Mouse (Mus musculus) kidney, adult 18-20 months (tissue): ENCODE results near the gene Sept9.

Experiments used
- DNase-seq: peaks from one replicate; pipeline ENCODE4 v3.0.0; 2021

Gene Sept9

GRCm38 (mm10) chr11:117199282-117200175 lies at the start of gene Sept9:
Gene Sept9 (plus strand): TSS chr11:117199661.
- peak; percentile 78 for DNase-seq

DNA sequence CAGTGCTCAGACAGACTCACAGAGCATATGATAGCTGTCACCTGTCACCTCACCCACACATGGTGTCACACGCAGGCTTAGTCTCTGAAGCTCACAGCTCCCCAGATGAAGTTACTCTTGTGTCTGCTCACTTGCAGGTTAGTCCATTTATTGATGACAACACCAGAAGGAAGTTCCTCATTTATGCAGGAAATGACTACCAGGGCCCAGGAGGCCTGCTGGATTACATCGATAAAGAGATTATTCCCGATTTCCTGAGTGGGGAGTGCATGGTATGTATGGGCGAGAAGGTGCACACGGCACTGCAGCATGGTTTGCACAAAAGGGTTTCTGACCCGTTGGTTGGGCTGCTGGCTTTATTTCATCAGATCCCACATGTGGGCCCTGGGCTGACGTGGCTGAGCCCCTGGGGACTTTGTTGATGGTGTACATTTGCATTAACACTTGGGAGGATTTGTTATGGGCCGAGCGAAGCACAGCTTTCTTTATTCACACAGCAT lies 48.9 kb upstream of the Sept9 start:
- DNase-seq, result no peak

DNA sequence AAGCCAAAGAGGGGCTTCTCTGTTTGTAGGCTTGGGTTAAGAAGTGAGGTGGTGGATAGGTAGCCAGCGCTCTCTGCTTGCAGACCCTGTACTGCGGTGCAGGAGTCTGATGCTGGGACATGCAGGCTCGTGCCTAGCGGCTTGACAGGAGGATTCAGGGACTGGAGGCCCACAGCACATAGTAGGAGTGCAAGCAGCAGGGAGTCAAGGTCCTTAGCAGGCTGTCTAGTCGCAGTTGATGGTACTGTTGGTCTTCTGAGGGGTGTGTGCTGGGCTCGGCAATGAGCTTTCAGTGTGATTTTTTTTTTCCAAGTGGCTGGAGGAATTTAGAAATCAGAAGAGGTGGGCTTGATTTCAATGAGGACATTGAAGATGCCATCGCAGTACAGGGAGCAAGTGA lies 48.0 kb upstream of the Sept9 start:
- DNase-seq, result no peak

- no peak for DNase-seq
Observed at GRCm38 (mm10) chr11:117152541-117152940, 46.9 kb upstream of the Sept9 start.

DNA sequence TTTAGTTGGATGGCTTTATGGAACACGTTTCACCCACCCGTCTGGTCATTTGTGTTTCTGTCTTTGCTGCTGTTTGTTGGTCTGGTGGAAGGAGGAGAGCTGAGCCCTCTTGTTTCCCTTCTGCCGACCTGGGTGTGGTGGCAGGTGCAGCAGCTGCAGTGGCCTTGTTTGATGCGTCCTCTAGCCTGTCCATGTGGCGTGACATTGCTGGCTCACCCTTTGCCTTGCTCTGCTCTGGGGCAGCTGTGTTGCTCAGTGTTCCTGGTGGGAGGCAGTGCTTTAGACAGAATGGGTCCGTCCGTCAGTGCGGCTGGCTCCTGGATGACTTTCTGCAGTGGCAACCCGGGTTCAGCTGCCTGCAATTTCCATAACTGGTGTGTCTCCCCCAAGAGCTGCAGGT lies 45.9 kb upstream of the Sept9 start:
- DNase-seq, result no peak

GRCm38 (mm10) chr11:117154088-117154815 lies 45.2 kb upstream of the Sept9 start:
- DNase-seq, result peak; percentile 51

GRCm38 (mm10) chr11:117156725-117157124 lies 42.7 kb upstream of the Sept9 start:
- DNase-seq, result peak; percentile 32

GRCm38 (mm10) chr11:117158343-117158742 lies 41.1 kb upstream of the Sept9 start:
- DNase-seq, result no peak

- DNase-seq, result no peak
Observed at GRCm38 (mm10) chr11:117159257-117159945, 40.1 kb upstream of the Sept9 start.

DNA sequence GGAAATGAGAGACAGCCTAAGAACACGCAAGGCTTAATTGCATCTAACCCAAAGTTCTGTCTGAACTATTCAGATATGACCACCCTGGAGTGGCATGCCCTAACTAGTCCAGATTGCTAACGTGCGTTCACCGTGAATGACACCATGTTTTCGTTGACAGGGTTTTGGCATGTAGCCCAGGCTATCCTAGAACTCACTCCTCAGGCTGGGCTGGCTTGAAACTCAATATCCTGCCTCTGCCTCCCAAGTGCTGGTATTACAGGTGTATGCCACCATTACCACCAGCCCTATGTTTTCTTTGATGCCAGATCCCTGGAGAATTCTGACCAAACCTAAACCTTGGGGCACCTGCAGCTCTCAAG lies 39.5 kb upstream of the Sept9 start:
- DNase-seq, result no peak

- no peak for DNase-seq
Observed at GRCm38 (mm10) chr11:117160791-117161190, 38.7 kb upstream of the Sept9 start.

DNA sequence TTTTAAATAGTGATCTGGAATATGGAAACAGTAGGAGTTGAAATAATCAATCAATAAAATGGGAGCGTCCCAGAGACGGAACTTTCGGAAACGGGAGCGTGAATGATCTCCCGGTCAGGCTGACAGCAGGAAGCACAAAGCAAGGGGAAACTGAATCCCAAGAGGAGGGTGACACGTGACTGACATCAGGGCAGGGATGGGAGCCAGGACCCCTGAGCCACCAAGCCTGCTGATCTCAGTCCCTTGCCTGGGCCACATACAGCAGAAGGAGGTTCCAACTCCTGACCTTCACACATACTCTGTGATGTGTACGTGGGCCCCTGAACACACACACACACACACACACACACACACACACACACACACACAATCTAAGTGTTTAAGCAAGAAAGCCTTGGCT lies 37.9 kb upstream of the Sept9 start:
- DNase-seq, result no peak

DNA sequence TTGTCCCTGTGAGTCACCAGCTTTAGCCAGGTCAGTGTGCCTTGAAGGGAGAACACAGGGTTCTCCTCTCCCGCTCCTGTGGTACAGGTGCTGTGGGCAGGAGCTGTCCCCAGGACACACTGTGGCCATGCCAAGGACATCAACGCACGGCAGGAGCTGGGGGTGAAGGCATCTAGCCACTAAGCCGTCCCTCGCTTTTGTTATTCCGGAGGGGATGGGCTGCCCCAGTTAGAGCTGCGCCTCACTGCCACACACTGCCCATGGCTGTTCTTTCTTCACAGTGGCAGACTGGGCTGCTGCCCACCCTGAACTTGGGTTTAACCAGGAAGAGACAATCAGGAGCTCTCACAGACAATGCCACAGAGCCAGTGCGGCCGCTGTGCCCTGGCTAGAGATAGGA lies 36.4 kb upstream of the Sept9 start:
- DNase-seq, result no peak

DNA sequence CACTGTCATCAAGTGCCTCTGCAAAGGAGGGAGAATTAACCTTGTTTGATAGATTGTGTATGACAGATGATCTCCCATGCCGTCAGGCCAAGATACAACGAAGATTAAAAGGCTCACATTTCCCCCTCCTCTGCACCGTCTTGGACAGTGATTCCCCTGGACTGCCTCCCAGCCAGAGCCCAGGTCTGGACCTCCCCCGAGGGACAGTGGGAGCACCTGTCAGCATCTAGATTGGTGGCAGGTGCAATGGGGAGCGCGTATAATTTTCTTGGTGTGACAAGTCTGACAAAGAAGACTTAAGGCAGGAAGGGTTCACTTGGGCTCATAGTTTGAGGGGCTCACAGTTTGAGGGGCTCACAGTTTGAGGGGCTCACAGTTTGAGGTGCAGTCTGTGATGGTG lies 35.7 kb upstream of the Sept9 start:
- no peak for DNase-seq

GRCm38 (mm10) chr11:117168278-117169087 lies 31.0 kb upstream of the Sept9 start:
- DNase-seq, result no peak

- DNase-seq, result no peak
Observed at GRCm38 (mm10) chr11:117169088-117169635, 30.3 kb upstream of the Sept9 start.

- DNase-seq, result no peak
Observed at GRCm38 (mm10) chr11:117169801-117170565, 29.5 kb upstream of the Sept9 start.

GRCm38 (mm10) chr11:117174098-117174892 lies 25.2 kb upstream of the Sept9 start:
- DNase-seq, result no peak

DNA sequence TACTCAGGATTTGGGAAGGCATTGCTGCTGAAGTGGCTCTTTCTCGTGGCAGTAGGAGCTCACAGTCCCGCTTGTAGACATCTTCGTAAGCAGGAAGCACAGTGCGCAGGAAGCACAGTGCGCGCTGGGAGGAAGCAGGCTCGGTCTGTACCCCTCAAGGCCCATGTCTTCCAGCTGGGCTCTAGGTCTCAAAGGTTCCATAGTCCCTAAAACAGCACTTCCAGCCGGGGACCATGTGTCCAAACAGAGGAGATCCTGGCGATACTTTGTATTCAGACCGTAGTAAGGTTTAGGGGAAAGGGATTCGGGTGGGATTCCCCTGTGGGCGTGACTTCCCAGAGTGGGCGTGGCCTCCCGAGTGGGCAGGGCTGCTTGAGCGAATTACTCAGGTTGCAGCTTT lies 24.5 kb upstream of the Sept9 start:
- DNase-seq, result peak; percentile 37

DNA sequence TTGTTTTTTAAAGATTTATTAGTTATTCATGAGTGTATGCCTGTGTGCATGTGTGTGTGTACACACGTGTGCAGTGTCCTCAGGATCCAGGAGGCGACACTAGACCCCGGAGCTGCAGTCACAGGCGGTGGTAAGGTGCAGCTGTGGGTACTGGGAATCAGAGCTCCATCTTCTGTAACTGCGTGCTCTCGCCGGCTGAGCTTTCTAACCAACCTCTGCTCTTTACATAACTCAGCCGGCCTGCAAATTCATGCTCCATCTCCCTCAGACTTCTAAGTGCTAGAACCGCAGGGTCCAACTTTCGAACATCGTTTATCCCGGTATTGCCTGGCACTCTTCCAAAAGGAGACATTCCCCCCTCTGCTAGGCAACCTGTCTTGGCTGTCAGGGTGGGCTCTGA lies 24.0 kb upstream of the Sept9 start:
- DNase-seq, result no peak

- no peak for DNase-seq
Observed at GRCm38 (mm10) chr11:117176304-117176703, 23.2 kb upstream of the Sept9 start.
